Mouse (Mus musculus): ENCODE results near the gene Des.

Des gene

DNA sequence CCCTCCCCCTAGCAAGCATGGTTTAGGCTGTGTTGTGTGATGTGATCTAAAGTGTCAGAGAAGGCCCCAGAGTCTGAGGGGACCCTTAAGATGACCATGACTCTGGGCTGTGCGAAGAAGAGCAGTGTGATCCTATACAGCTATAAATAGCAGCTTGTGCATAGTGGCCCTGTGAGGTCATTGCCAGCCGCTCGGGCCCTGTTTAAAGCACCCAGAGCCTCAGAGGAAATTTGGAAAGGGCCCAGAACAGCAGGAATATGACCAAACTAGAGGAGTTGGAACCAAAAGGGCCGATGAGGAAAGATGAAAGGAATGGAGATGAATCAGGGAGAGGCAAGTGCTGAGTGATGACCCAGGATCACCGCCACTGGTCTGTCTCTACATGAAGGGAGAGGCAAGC lies 12.8 kb upstream of the Des start:
- no peak for DNase-seq (ENCODE audit: low spot score)

DNA sequence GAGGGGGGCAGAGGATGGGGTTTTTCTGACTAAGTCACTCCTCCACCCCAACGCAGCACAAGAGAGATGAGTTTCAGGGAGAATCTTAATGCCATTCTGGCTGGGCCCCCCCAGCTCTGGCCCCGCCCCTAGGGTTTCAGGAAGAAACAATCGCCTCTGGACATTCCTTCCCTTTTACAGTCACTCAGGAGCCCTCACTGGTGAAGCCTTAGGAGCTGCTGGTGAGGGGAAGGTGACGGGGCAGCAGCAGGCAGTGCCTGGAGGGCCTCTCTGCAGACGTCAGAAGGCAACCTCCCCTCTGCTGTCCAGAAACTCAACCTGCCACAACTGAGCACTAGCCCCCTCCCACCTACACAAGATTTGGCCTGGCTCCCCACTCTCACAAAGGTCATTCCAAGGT lies 10.9 kb upstream of the Des start:
- no peak for DNase-seq (ENCODE audit: low spot score)

DNA sequence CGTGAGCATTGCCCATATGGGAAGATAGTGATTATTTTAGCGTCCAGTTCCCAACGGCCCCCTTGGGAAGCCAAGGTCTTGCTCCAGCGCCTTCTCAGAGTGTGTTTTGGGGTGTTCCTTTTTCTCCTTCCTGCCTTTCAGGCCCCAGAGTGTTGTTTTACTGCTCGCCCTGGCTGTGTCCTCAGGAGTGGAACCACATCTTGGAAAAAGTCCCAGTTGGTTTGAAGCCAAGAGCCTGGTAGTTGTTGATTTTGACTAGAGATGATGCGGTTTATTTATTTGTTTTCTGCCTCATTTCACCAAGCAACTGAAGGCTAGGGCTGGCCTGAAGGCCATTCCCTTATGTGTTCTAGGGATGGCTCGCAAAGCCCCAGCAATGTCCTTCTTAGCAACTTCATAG lies 2.9 kb upstream of the Des start:
- no peak for DNase-seq (ENCODE audit: low spot score)

DNA sequence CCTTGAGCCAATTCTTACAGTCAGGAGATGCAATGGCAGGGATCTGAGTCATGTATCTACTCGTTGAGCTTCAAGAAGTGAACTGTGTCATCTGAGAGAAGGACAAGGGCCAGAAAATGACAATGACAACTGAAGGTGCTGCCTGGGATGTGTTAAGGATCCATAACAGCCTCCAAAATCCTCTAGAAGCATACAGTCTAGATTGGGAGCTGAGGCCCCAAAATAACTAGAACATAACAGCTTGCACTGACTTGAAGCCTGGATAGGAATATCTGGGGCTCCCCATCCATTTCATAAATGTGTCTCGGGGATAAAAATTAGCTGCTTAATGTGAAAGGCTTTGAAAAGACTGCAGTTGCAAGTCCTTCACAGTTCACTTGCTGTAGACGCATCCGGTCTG lies 2.1 kb upstream of the Des start:
- no peak for DNase-seq (ENCODE audit: low spot score)

DNA sequence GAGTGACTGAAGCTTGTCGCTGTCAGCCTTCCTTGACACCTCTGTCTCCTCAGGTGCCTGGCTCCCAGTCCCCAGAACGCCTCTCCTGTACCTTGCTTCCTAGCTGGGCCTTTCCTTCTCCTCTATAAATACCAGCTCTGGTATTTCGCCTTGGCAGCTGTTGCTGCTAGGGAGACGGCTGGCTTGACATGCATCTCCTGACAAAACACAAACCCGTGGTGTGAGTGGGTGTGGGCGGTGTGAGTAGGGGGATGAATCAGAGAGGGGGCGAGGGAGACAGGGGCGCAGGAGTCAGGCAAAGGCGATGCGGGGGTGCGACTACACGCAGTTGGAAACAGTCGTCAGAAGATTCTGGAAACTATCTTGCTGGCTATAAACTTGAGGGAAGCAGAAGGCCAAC lies 783 bp upstream of the Des start:
- DNase-seq (ENCODE audit: low spot score), result no peak

DNA sequence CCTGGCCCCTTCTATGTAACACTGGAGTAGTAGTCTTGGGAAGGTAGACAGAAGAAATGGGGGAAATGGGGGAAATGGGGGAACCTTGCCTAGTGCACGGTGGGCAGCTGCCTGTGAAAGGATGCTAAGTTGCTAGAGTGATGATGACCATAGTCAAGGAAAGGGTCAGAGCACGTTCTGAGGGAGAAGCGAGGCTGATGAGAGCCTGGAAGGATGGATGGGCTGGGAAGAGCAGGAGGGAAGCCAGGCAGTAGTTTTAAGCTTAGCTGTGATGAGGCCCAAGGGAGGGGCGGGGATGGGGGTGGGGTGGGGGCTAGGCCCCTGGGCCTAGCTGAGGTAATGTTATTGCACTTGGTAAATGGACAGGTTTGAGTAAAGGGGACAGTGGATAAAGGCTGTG lies 994 bp downstream of the Des start:
- DNase-seq (ENCODE audit: low spot score), result no peak

DNA sequence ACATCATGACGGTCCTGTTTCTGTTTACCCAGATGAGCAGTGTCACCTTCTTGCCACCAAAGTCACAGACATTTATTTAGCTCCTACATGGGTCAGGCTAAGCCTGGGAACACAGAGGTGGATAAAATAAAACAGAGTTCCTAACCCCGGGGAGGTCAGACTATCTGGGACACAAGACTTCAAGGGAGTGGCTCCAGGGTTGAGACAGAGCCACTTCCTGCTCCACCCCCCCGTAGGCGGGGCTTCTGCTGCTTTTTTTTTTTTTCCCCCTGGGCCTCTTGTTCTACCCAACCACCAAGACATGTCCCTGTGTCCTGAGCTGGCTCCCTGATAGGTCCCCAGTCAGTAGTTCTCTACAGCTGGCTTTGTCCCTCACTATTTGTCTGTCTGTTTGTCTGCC lies 1.6 kb downstream of the Des start:
- DNase-seq (ENCODE audit: low spot score), result no peak

DNA sequence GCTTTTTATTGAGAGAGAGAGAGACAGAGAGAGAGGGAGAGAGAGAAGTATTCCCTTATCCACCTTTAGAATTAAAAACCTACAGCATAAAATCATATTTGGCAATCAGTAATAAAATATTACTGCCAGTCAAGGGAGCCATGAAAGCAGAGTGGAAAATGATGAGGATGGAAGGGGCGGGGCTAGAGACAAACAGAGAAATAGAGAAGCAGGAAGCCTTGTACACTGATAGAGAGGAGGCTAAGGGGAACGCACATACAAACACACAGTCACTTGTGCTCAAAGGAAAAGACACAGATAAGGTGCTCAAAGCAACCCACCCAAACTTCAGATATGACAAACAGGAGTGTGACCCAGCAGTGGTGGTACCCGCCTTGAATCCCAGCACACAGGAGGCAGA lies 3.7 kb downstream of the Des start:
- DNase-seq (ENCODE audit: low spot score), result no peak

DNA sequence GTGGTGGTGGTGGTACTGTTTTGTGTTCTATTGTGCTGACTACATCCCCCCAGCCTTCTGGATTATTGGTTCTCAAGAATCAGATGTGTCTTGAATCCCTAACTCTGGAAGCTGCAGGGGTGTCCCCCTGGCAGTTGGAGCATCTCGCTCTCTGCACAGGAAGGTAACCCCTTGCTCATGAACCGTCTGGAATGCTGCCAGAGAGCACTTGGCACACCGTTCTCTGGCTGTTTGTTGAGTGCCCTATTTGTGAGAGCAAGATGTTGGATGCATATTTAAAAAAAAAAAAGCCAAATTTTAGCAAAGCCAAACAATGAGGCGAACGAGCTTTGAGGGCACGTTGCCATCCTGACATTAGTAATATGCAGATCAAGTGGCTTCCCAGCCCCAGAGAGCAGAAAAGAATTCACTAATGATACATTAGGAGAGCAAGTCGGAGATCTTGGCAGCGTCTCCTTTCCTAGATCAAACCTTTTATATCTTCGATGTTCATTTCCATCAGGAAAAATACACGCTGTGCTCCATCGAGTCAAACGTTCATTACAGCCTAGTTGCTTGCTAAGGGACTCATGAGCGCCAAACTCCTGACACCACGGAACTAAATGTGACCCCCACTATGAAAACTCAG lies 5.5 kb downstream of the Des start:
- no peak for DNase-seq (ENCODE audit: low spot score)

DNA sequence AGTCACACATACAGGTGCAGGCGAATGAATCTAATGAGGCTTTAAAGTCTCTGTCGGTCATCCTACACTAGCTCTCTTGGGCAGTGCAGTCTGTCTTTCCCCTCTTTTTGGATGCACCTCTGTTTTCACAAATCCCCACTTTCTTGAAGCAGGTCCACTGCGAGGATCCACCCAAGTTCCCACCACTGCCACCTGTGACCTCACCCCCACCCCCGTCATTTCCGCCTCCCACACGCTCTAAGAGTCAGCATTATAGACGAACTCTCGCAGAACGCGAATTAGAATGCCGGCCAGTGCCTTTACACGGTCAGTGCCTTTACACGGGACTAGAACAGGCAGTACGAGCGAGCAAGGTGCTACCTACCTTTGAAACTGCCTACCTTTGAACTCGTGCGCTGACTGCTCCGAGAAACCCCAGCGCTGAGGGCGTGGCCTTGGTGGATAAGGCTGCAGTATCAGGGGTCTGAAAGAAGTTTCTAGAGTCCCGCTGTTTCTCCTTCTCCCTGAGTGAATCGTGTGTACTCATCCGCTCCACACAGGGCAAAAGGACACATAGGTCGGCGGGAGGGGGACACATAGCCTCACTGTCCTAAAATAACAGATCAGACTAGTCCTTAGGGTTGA lies 9.3 kb downstream of the Des start:
- DNase-seq (ENCODE audit: low spot score), result no peak

DNA sequence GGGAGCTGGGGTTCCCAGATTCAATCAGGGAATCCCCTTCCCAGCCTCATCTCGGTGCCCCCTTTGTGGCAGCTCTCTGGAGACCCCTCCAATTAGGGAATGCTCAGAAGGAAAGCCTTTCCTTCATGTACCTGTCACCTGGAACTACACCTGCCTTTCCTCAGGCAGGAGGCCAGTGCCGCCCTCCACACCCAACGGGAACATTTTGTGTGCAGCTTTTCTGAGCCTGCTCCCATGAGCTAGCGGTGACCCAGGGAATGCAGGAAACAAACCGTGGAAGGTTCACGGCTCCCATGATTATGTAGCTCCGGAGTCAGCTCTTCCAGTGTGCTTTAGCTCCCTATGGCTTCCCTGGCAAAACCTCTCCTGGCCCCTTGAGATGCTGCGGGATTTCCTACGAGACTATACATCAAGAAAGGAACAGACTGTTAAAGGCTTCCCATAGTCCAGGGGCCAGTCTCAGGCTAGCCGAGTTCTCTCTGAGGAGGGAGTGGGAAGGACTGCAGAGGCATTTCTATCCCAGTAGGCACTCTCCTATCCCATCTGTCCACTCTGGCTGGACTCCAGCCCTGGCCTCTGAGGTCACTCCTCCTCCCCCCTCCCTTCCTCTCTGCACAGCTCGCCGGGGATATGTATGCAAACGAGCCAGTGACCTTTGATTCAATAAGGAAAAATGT lies 10.0 kb downstream of the Des start:
- no peak for DNase-seq (ENCODE audit: low spot score)

DNA sequence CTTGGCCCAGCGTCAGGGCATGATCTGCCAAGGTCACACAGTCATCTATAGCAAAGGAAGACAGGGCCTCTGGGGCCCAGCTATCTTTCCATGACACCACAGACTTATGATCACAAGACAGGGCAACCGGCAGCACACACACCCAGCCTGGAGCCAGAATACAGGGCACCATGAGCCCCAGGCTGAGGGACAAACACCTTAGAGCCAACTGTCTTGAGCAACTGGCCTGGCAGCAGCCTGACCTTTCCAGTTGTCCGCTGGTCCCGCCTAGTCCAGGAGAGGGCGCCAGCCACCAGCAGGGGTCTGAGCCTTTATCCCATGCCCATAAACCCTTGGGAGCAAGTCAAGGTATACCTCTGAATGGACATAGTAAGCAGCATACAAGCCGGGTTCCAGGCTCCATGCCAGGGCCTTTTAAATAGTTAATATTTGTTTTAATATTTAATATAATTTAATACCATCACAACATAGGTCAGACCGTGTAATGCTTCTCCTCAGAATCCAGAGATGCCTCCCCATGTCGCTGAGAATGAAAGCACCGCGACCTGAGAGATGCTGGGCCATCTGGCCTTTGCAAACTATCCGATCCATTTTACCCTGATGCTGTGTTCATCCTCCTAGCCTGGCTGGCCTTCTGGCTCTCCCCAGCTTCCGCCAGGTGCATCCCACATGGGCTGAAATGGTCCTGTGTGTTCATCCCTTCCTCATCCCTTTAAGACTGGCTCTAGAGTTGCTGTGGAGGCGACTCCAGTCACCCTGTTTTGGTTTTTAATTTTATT lies 11.4 kb downstream of the Des start:
- DNase-seq (ENCODE audit: low spot score), result no peak

DNA sequence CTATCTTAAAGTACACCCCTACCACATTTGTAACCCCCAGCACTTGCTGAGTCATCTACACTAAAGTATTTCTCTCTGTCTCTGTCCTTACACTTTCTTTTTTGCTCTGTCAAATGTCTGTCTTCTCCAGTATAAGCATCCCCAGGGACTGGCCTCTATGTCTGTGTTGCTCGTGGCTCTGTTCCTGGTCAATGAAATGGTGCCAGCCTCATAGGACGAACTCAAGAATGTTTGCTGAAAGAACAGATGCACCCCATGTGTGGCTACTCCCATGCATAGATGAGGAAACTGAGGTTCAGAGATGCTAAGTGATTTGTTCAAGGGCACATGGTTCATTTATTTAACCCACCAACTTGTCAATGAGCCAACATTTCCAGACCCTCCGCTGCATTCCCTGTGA lies 12.3 kb downstream of the Des start:
- DNase-seq (ENCODE audit: low spot score), result no peak

DNA sequence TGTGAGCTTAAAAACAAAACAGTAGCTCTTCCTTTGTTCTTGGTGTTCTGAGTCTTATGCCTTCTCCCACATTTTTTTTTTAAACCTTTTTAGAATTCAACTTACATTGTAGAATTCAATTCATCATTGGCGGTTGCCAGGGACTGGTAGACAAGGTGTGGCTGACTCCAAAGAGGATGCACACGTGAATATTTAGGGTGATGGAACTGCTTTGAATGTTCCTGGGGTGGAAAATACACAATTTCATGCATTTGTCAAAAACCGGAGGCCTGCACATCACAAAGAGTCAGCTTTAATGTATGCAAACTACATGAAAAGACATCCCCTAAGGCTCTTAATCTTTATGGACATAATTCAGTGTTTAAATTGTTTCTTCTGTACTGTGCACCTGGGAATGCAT lies 13.1 kb downstream of the Des start:
- DNase-seq (ENCODE audit: low spot score), result no peak

DNA sequence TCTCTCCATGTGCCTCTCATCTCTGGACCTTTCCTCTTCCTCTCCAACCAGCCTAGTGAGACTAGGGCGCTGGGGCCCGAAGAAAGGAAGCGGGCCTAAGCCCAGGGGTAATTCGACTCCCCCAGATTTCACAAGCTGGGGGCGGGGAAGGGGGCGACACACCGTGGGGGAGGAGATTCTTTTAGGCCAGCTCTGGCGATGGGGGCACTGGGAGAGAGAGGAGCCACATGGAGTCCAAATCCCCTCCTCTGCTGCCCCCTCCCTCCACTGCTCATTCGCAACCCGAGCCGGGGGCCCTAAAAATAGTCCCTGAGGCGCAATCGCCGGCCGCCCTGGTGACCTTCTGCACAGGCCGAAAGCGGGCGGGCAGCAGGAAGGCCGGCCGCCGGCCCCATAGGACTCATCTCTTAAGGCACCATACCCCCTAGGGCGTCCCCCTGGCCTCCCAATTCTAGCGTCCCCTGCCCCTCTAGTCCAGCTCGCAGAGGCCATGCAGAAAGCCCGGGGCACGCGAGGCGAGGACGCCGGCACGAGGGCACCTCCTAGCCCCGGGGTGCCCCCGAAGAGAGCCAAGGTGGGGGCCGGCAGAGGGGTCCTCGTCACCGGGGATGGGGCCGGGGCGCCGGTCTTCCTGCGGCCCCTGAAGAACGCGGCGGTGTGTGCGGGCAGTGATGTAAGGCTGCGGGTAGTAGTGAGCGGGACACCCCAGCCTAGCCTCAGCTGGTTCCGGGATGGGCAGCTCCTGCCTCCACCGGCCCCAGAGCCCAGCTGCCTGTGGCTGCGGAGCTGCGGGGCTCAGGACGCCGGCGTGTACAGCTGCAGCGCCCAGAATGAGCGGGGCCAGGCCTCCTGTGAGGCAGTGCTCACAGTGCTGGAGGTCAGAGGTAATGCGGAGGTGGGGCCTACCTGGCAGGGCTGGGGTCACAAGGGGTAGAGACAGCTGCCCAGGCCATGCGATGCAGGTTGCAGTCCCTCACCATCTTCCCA lies 15.1 kb downstream of the Des start, which contains the start of gene Speg:
Speg (plus strand) TSS at position 348 of the 987 bp plus-strand sequence.
- no peak for DNase-seq (ENCODE audit: low spot score)

DNA sequence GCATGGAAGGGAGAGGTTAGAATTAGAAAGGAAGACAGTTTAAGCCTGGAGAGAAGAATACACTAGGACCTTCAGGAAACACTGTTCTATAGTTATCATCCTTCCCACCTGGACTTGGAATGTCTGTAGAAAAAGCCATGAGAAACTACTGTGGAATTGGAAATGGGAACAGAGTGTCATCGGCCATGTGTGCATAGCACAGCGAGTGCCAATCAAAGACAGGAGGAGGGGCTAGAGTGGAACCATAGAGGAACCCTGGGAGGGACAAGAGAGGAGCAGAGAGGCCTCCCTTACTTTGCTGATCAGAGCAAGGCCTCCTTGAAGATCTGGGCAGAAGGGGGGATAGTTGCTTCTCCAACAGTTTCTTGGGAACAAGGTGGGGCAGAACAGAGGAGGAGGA lies 19.1 kb downstream of the Des start:
- no peak for DNase-seq (ENCODE audit: low spot score)

DNA sequence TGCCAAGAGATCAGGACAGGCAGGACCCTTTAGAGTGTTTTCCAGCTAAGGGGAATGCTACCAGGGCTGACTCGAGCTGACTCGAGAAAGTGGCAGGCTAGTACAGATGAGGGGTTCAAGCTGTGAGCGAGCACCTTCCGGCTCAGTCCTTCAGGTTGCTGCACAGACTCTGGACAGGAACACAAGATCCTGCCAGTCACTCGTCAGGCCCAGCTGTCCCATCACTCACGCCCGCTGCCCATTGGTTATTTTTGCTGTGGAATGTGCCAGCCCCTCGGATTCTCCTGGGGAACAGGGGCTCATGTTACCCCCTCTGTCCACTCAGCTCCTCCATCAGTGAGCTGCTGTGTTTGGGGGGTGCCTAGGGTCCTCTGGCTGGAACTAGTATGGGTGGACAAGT lies 19.8 kb downstream of the Des start:
- no peak for DNase-seq (ENCODE audit: low spot score)

DNA sequence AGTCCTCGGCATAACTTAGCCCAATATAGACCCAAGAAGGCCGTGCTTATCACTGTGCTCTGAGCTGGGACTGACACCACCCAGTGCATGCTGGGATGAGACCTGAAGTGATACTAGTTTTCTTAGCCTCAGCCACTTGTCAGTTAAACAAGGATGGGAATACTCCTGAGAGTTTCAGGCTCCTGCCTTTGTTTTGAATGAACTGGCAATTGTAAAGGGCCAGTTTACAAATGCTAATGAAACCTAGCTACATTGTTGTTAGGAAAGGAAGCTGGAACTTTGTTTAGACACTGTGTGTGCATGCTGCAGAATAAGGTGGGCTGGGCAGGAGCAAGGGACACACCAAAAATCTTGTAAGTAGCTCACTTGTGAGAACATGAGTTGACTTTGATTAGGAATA lies 20.8 kb downstream of the Des start:
- DNase-seq (ENCODE audit: low spot score), result no peak

DNA sequence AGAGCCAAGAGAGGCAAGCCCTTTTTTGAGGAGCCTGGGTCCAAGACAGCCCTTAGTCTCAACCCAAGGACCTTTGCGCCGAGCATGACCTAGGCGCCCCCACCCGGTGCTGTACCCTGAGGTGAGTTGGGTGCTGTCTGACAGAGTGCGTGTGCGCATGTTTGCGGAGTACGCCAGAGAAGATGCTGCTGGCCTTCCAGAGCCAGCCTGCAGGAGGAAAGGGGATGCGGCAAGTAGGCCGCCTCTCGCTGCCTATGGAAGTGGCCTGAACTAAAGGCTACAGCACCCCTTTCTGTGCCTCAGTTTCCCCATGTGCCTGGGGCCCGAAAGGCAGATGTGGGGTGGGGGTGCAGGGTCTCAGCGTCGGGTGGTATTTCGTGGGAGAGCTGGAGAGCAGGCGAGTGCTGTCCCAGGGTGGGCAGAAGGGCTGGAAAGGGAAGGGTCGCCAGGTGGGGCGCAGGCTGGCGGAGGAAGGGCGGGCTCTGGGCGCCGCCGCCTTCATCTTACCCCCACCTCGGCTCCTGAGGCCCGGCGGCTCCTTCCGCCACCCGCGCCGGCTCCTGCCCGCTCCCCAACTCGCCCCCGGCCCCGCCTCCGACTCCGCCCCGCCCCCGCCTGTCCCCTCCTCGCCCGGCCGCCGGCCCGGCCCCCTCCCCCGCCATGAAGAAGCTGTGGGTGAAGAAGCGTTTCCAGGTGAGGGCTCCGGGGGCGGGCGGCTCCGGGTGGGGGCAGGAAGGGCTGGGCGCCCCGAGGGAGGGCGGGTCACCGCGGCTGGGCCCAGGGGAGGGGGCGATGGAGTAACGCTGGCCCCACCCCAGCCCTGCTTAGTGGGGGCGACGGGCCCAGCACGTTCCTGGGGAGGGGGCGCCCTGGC lies 21.6 kb downstream of the Des start:
- DNase-seq (ENCODE audit: low spot score), result no peak

DNA sequence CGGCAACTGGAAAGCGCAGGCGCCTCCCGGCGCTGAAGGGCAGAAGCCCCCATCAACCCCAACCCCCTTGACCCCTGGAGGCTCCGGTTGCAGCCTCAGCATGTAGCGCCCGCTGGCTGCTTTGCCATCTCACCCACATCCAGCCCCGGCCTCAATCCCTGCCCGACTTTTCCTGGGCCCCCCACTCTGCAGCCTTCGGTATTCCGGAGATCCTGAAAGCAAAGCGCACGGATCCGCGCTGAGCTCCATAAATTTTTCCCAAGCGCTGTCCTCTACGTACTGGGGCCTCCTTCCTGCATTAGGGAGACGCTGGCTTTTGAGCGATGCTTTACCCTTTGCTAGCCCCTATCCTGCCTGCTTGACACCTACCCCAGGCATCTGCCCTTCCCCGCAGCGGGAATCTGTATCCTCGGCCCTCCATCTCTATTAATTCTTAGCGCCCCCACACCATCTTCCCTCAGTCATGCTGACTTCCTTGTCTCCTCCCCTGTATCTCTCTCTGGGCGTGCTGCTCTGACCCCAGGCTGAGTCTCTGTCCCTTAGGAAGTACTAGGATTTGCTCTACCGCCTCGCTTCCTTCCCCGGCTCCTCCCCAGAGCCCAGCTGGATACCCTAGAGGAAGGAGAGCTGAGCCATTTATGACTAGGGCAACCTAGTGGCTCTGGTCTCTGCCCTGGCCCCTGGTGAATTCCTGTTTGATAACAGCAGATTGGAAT lies 22.4 kb downstream of the Des start:
- DNase-seq (ENCODE audit: low spot score), result no peak

All from T-cell, adult 2 months (primary cell).